Mouse (Mus musculus) adrenal gland, adult 8-10 months (tissue): ENCODE results near the gene Mapk13. TPM values are rescaled to one million over a fixed set of nuclear protein-coding genes. Genes with fewer than 3 reads are reported as not detected.
"Not testable (repeated sequence)": the region's sequence is repeated elsewhere in the genome, so short reads cannot be mapped to it uniquely, and the experiment has no call there.

Source experiments
- DNase-seq: peaks from one replicate; pipeline ENCODE4 v3.0.0; 2022
- total RNA-seq, 4 experiments: library from RNA; stranded (reverse); gene quantifications; 2 replicates each; pipeline ENCODE4 v1.2.4; 2022

The Mapk13 gene
- total RNA-seq: 100 to 1,000 TPM; 128 to 457 (median 281) TPM

GRCm38 (mm10) chr17:28769121-28769874 lies at the start of gene Mapk13:
TSS of gene Mapk13 (plus strand) at chr17:28769297.
- DNase-seq: no peak

- no peak for DNase-seq
These were observed 43.3 kb upstream of the Mapk13 start, which contains the start of gene AC170998.1 for GRCm38 (mm10) chr17:28725783-28726182. TSS of gene AC170998.1 (plus strand) at chr17:28726083.

- not testable (repeated sequence) for DNase-seq
These were observed 41.6 kb upstream of the Mapk13 start for GRCm38 (mm10) chr17:28727511-28727910.

- no peak for DNase-seq
These were observed 33.6 kb upstream of the Mapk13 start for GRCm38 (mm10) chr17:28735317-28736105.

- no peak for DNase-seq
These were observed 32.6 kb upstream of the Mapk13 start for GRCm38 (mm10) chr17:28736486-28736885.

GRCm38 (mm10) chr17:28737973-28738372 lies 31.1 kb upstream of the Mapk13 start:
- DNase-seq: no peak

GRCm38 (mm10) chr17:28739244-28739643 lies 29.9 kb upstream of the Mapk13 start:
- DNase-seq: no peak

GRCm38 (mm10) chr17:28743145-28743866 lies 25.8 kb upstream of the Mapk13 start:
- no peak for DNase-seq

GRCm38 (mm10) chr17:28743916-28744315 lies 25.2 kb upstream of the Mapk13 start:
- DNase-seq: no peak

GRCm38 (mm10) chr17:28745773-28746172 lies 23.3 kb upstream of the Mapk13 start:
- DNase-seq: no peak

GRCm38 (mm10) chr17:28748001-28748400 lies 21.1 kb upstream of the Mapk13 start:
- DNase-seq: no peak

- DNase-seq: no peak
These were observed 18.5 kb upstream of the Mapk13 start for GRCm38 (mm10) chr17:28750580-28750979.

- DNase-seq: no peak
These were observed 12.7 kb upstream of the Mapk13 start for GRCm38 (mm10) chr17:28756447-28756846.

GRCm38 (mm10) chr17:28757470-28757869 lies 11.6 kb upstream of the Mapk13 start:
- no peak for DNase-seq

- no peak for DNase-seq
These were observed 8.3 kb upstream of the Mapk13 start for GRCm38 (mm10) chr17:28760736-28761312.

- DNase-seq: peak; percentile 72
These were observed 7.2 kb upstream of the Mapk13 start for GRCm38 (mm10) chr17:28761871-28762270.

GRCm38 (mm10) chr17:28766203-28766602 lies 2.9 kb upstream of the Mapk13 start:
- peak; percentile 86 for DNase-seq

GRCm38 (mm10) chr17:28766781-28767515 lies 2.1 kb upstream of the Mapk13 start:
- DNase-seq: peak; percentile 45

- DNase-seq: no peak
These were observed 851 bp downstream of the Mapk13 start for GRCm38 (mm10) chr17:28769875-28770421.

GRCm38 (mm10) chr17:28771289-28771688 lies 2.2 kb downstream of the Mapk13 start:
- no peak for DNase-seq

- not testable (repeated sequence) for DNase-seq
These were observed 5.2 kb downstream of the Mapk13 start for GRCm38 (mm10) chr17:28774303-28774702.
